Mouse (Mus musculus) MEL (cell line): ENCODE data around the gene Scgb1c1. TPM values are rescaled to one million over a fixed set of nuclear protein-coding genes. Genes with fewer than 3 reads are reported as not detected.

ENCODE experiments used
- DNase-seq: peaks from one replicate; pipeline ENCODE4 v3.0.0; 2011; ENCODE audit warnings: low read depth, low spot score
- H3K27ac ChIP-seq: 2 replicates; pipeline ENCODE4 v1.5.1; 2012; ENCODE audit warnings: low read depth, mild to moderate bottlenecking, control low read depth, low read length, moderate library complexity; ENCODE audit not compliant: control insufficient read depth
- H3K27me3 ChIP-seq, 2 experiments: fragments of 150-350 bp in 1 of 2; sonication (generic) in 1 of 2; 2 replicates each; pipeline ENCODE4 v1.6.1; 2012; ENCODE audit warnings: low read length in 2 of 2, mild to moderate bottlenecking in 2 of 2, improper control_type of control experiment in 1 of 2, moderate library complexity in 1 of 2; ENCODE audit not compliant: insufficient read depth in 2 of 2, control insufficient read depth in 1 of 2
- H3K36me3 ChIP-seq, 2 experiments: 2 replicates each; pipeline ENCODE4 v1.6.1; 2012 to 2014; ENCODE audit warnings: low read length in 2 of 2, improper control_type of control experiment in 1 of 2, inconsistent platforms in 1 of 2, mild to moderate bottlenecking in 1 of 2; ENCODE audit not compliant: insufficient read depth in 2 of 2, control insufficient read depth in 1 of 2
- H3K4me1 ChIP-seq, 2 experiments: fragments of 150-350 bp in 1 of 2; sonication (generic) in 1 of 2; 2 replicates each; pipeline ENCODE4 v1.6.1; 2012; ENCODE audit warnings: low read length in 2 of 2, improper control_type of control experiment in 1 of 2, mild to moderate bottlenecking in 1 of 2; ENCODE audit not compliant: insufficient read depth in 2 of 2, control insufficient read depth in 1 of 2
- H3K4me3 ChIP-seq, 2 experiments: fragments of 150-350 bp in 1 of 2; sonication (generic) in 1 of 2; 2 replicates each; pipeline ENCODE4 v1.5.1; 2012; ENCODE audit warnings: low read depth in 2 of 2, low read length in 2 of 2, mild to moderate bottlenecking in 2 of 2, moderate library complexity in 2 of 2, control low read depth in 1 of 2, improper control_type of control experiment in 1 of 2; ENCODE audit not compliant: control insufficient read depth in 1 of 2, insufficient read depth in 1 of 2
- H3K79me2 ChIP-seq: 2 replicates; pipeline ENCODE4 v1.6.1; 2012; ENCODE audit warnings: mild to moderate bottlenecking, low read length, moderate library complexity; ENCODE audit not compliant: control insufficient read depth, poor library complexity, insufficient read depth
- H3K9ac ChIP-seq: 2 replicates; pipeline ENCODE4 v1.6.1; 2012; ENCODE audit warnings: low read depth, mild to moderate bottlenecking, control low read depth, low read length, moderate library complexity; ENCODE audit not compliant: control insufficient read depth, poor library complexity, severe bottlenecking
- H3K9me3 ChIP-seq: fragments of 150-350 bp; sonication (generic); replicated peaks from 2 replicates; pipeline ENCODE4 v1.6.1; 2012; ENCODE audit warnings: mild to moderate bottlenecking, low read length, improper control_type of control experiment, moderate library complexity; ENCODE audit not compliant: insufficient read depth
- BHLHE40 ChIP-seq: IDR thresholded peaks from 2 replicates; pipeline ENCODE4 v1.6.1; 2012; ENCODE audit warnings: low read depth, mild to moderate bottlenecking, inconsistent platforms, low read length, improper control_type of control experiment, borderline replicate concordance
- CHD2 ChIP-seq: IDR thresholded peaks from 2 replicates; pipeline ENCODE4 v1.6.1; 2011; ENCODE audit warnings: low read length, improper control_type of control experiment
- ETS1 ChIP-seq: IDR thresholded peaks from 2 replicates; pipeline ENCODE4 v1.6.1; 2012; ENCODE audit warnings: low read depth, mild to moderate bottlenecking, inconsistent platforms, low read length, improper control_type of control experiment, moderate library complexity
- GABPA ChIP-seq: IDR thresholded peaks from 2 replicates; pipeline ENCODE4 v1.6.1; 2012; ENCODE audit warnings: low read depth, mild to moderate bottlenecking, inconsistent platforms, low read length, improper control_type of control experiment, moderate library complexity
- JUND ChIP-seq: IDR thresholded peaks from 2 replicates; pipeline ENCODE4 v1.6.1; 2011; ENCODE audit warnings: low read depth, mild to moderate bottlenecking, improper control_type of control experiment, low read length
- KAT2A ChIP-seq: conservative IDR thresholded peaks from 2 replicates; pipeline ENCODE4 v1.6.1; 2012; ENCODE audit warnings: low read depth, low read length, improper control_type of control experiment, inconsistent platforms
- MAZ ChIP-seq: IDR thresholded peaks from 2 replicates; pipeline ENCODE4 v1.6.1; 2012; ENCODE audit warnings: low read depth, mild to moderate bottlenecking, inconsistent platforms, low read length, improper control_type of control experiment
- MXI1 ChIP-seq: IDR thresholded peaks from 2 replicates; pipeline ENCODE4 v1.6.1; 2011; ENCODE audit warnings: mild to moderate bottlenecking, low read depth, low read length, improper control_type of control experiment
- NRF1 ChIP-seq: IDR thresholded peaks from 2 replicates; pipeline ENCODE4 v1.6.1; 2014; ENCODE audit warnings: low read depth, mild to moderate bottlenecking, inconsistent platforms, low read length, improper control_type of control experiment, moderate library complexity; ENCODE audit not compliant: poor library complexity, insufficient read depth, severe bottlenecking
- POLR2A ChIP-seq, 2 experiments: IDR thresholded peaks; 2 replicates each; pipeline ENCODE4 v1.6.1; 2011 to 2012; ENCODE audit warnings: low read length in 2 of 2, mild to moderate bottlenecking in 2 of 2, control low read depth in 1 of 2, improper control_type of control experiment in 1 of 2, low read depth in 1 of 2, moderate library complexity in 1 of 2; ENCODE audit not compliant: control insufficient read depth in 1 of 2, insufficient read depth in 1 of 2, poor library complexity in 1 of 2
- POLR2AphosphoS2 ChIP-seq: IDR thresholded peaks from 2 replicates; pipeline ENCODE4 v1.6.1; 2011; ENCODE audit warnings: low read length, improper control_type of control experiment
- POLR2AphosphoS5 ChIP-seq: IDR thresholded peaks from 2 replicates; pipeline ENCODE4 v1.6.1; 2012; ENCODE audit warnings: low read depth, borderline replicate concordance, mild to moderate bottlenecking, inconsistent platforms, low read length, moderate library complexity, mixed read lengths
- RAD21 ChIP-seq: IDR thresholded peaks from 2 replicates; pipeline ENCODE4 v1.6.1; 2011; ENCODE audit warnings: mild to moderate bottlenecking, low read depth, low read length, improper control_type of control experiment
- SIN3A ChIP-seq: IDR thresholded peaks from 2 replicates; pipeline ENCODE4 v1.6.1; 2012; ENCODE audit warnings: low read length, improper control_type of control experiment, inconsistent platforms
- TAL1 ChIP-seq: IDR thresholded peaks from 2 replicates; pipeline ENCODE4 v1.6.1; 2012; ENCODE audit warnings: mild to moderate bottlenecking, inconsistent platforms, low read length, moderate library complexity, mixed read lengths
- TBP ChIP-seq: IDR thresholded peaks from 2 replicates; pipeline ENCODE4 v1.8.0; 2011; ENCODE audit warnings: low read depth, low read length, improper control_type of control experiment
- TCF12 ChIP-seq: IDR thresholded peaks from 2 replicates; pipeline ENCODE4 v1.6.1; 2014; ENCODE audit warnings: low read depth, mild to moderate bottlenecking, inconsistent platforms, low read length, improper control_type of control experiment, moderate library complexity
- ZC3H11A ChIP-seq: IDR thresholded peaks from 2 replicates; pipeline ENCODE4 v1.6.1; 2012; ENCODE audit warnings: low read depth, mild to moderate bottlenecking, inconsistent platforms, low read length, improper control_type of control experiment
- ZKSCAN1 ChIP-seq: IDR thresholded peaks from 2 replicates; pipeline ENCODE4 v1.6.1; 2012; ENCODE audit warnings: low read depth, mild to moderate bottlenecking, inconsistent platforms, low read length, improper control_type of control experiment, moderate library complexity
- ZMIZ1 ChIP-seq: IDR thresholded peaks from 2 replicates; pipeline ENCODE4 v1.6.1; 2012; ENCODE audit warnings: low read depth, mild to moderate bottlenecking, inconsistent platforms, low read length, improper control_type of control experiment, moderate library complexity
- polyA plus RNA-seq, 2 experiments: library from polyadenylated mRNA; stranded (reverse) in 1 of 2; unstranded in 1 of 2; fragments of >175 nt in 1 of 2; fragments of >200 nt in 1 of 2; gene quantifications; 2 replicates each; pipeline versions ENCODE4 v1.2.1 to v1.2.4; 2012; ENCODE audit warnings: low replicate concordance in 2 of 2, low read depth in 1 of 2; ENCODE audit not compliant: insufficient read length in 2 of 2, insufficient read depth in 1 of 2, missing spikeins in 1 of 2
- total RNA-seq: library from RNA; depleted of rRNA; stranded (reverse); fragments of 300-350 nt; gene quantifications from 2 replicates; pipeline ENCODE4 v1.2.3, GENCODE M21; 2012

Gene Scgb1c1
- total and polyA plus RNA-seq, 3 experiments = not detected

GRCm38 (mm10) chr7:140835758-140836087 is 9.6 kb upstream of the Scgb1c1 start:
- Histone ChIP-seq H3K9ac (no peak overlapping the region), H3K4me3 (no peak overlapping the region)

GRCm38 (mm10) chr7:140836243-140837115 is 8.9 kb upstream of the Scgb1c1 start:
- Histone ChIP-seq H3K4me1 (peaks cover 3 to 9% of the 10 kb centered on the region in 2 experiments; a peak in 2 of 4 replicates), H3K4me3 (no peak overlapping the region), H3K36me3 (no peaks in the 10 kb centered on the region; a peak in 1 of 4 replicates), H3K9ac (no peak overlapping the region), H3K9me3 (no peaks in the 10 kb centered on the region), H3K27ac (no peak overlapping the region), H3K27me3 (peaks cover 4 to 7% of the 10 kb centered on the region in 2 experiments; a peak in 3 of 4 replicates), H3K79me2 (no peaks in the 10 kb centered on the region)
- no peak for DNase-seq
- TF ChIP-seq BHLHE40 (no peak), POLR2A (IDR thresholded peaks at IDR 0.05; ENCODE audit: control insufficient read depth in 1 of 2, insufficient read depth in 1 of 2, low read depth in 1 of 2, low read length in 2 of 2, poor library complexity in 1 of 2) (no peak), MAZ (no peak), ZMIZ1 (no peak), ZKSCAN1 (no peak), ETS1 (no peak), ZC3H11A (no peak), NRF1 (no peak), TBP (no peak), KAT2A (no peak), RAD21 (no peak), CHD2 (no peak), TCF12 (no peak), POLR2AphosphoS5 (no peak), TAL1 (no peak), JUND (no peak), POLR2AphosphoS2 (no peak), MXI1 (no peak)

More at GRCm38 (mm10) chr7:140835758-140836087, 9.6 kb upstream of the Scgb1c1 start:
- no peak for DNase-seq
- Histone ChIP-seq H3K36me3 (no peaks in the 10 kb centered on the region; a peak in 1 of 4 replicates), H3K27me3 (peaks cover 4 to 8% of the 10 kb centered on the region in 2 experiments), H3K79me2 (no peaks in the 10 kb centered on the region), H3K27ac (no peak overlapping the region), H3K4me1 (peaks cover 3 to 9% of the 10 kb centered on the region in 2 experiments; a peak in 2 of 4 replicates), H3K9me3 (no peaks in the 10 kb centered on the region)
- TF ChIP-seq SIN3A (no peak), ZKSCAN1 (no peak), GABPA (no peak)
